ENCODE assay signal across 8 mouse cellular contexts in the genomic region with DNA sequence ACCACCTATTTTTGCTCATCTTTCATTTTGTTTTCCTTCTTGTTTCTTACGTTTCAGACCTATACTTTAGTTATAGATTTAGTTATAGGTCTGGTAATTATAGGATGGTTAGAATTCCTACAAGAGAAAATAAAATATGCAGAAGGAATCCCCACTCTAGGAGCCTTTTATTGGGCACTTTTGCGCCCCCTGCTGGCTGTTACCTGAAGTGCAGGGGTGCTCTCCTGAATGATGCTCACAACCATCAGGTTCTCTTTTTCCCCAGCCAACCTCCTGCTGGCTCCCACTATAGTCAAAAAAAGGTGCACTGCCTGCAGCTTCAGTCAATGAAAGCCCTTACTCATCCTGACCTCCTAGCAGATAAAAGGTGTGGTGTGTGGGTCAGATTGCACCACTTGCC. TPM values are rescaled to one million over a fixed set of nuclear protein-coding genes. Genes with fewer than 3 reads are reported as not detected.
DNase-seq lines count a peak whose midpoint lies in the region; ATAC-seq and TF ChIP-seq lines count a peak whose summit lies in the region.

No protein-coding gene starts in this region.

- peak; percentile 24 to 48 for DNase-seq in cerebellum, adult 18-20 months
- DNase-seq in cerebellum, postnatal 4 days (ENCODE audit: low spot score in 2 of 2) = no peak
- DNase-seq in liver = peak; percentile 58
- no peak for DNase-seq in liver, embryonic 11.5 days (ENCODE audit: low spot score)
- DNase-seq in brain, embryonic 14.5 days (ENCODE audit: low read depth) = peak; percentile 46
- DNase-seq in lung, postnatal 14 days = peak; percentile 32
- DNase-seq in layer of hippocampus, adult 9-11 months = no peak
- no peak for DNase-seq in left cerebral cortex, postnatal 4 days

- no peaks in the 10 kb centered on the region for H3K27me3 ChIP-seq in liver, embryonic 11.5 days (replicated peaks; ENCODE audit: control insufficient read depth, insufficient read depth, low read length)

- intact Hi-C loops in left cerebral cortex, postnatal 4 days (cut with DNase I) = no loop called here

- no peak for TF ChIP-seq POLR2A in brain, embryonic 14.5 days (IDR thresholded peaks at IDR 0.05; ENCODE audit: borderline replicate concordance, extremely low read depth, insufficient read depth, insufficient read length, poor library complexity, severe bottlenecking)

- H3K4me1 ChIP-seq in liver, embryonic 11.5 days (replicated peaks; ENCODE audit: control insufficient read depth, insufficient read depth, low read length) = 0 out of 2 replicates have a peak, but pooled peaks cover 2% of the 10 kb centered on the region

- peak; percentile 71 for TF ChIP-seq CTCF in brain, embryonic 14.5 days (IDR thresholded peaks at IDR 0.05; ENCODE audit: borderline replicate concordance, extremely low read depth, insufficient read depth, insufficient read length)

- H3K36me3 ChIP-seq in liver, embryonic 11.5 days (ENCODE audit: control insufficient read depth, insufficient read depth, low read length) = peaks cover 7% of the 10 kb centered on the region; the same call in 1 of the 2 replicates

- no peak overlapping the region for H3K27ac ChIP-seq in liver, embryonic 11.5 days (ENCODE audit: low read depth, low read length)

- no peak overlapping the region for H3K4me3 ChIP-seq in liver, embryonic 11.5 days (ENCODE audit: low read depth, low read length)

- H3K9ac ChIP-seq in liver, embryonic 11.5 days (ENCODE audit: low read depth, low read length) = no peak overlapping the region

- H3K9me3 ChIP-seq in liver, embryonic 11.5 days (ENCODE audit: control insufficient read depth, low read length) = 0 out of 2 replicates have a peak, but pooled peaks cover 4% of the 10 kb centered on the region

- no peak for ATAC-seq in liver, embryonic 11.5 days (replicated peaks; ENCODE audit: low FRiP score)

- 46% methylated on average over 2 of the region's 2 CpGs for WGBS in liver, embryonic 11.5 days

- no peak overlapping the region for H3K4me2 ChIP-seq in liver, embryonic 11.5 days

RNA-seq across cellular contexts. Expression of gene Polr1b, which starts 15.8 kb away (rescaled TPM):
- 52.5 and 52.7 TPM in 2 replicates for polyA plus RNA-seq in liver, embryonic 11.5 days (2014; fragmentation: Nextera tagmentation; extraction: Ambion mirVana)
- 34.4 and 34.9 TPM in 2 replicates for polyA plus RNA-seq in brain, embryonic 14.5 days (2012; rRNA removed)
- total RNA-seq in left cerebral cortex, postnatal 4 days (2021) = 10 to 100 TPM; 31.2 to 35.0 TPM

RNA-seq across cellular contexts. Expression of gene Ttl, which starts 19.2 kb away (rescaled TPM):
- 5.2 and 6.1 TPM in 2 replicates for polyA plus RNA-seq in liver, embryonic 11.5 days (2014; fragmentation: Nextera tagmentation; extraction: Ambion mirVana)
- polyA plus RNA-seq in brain, embryonic 14.5 days (2012; rRNA removed) = 22.3 and 30.4 TPM in 2 replicates
- total RNA-seq in left cerebral cortex, postnatal 4 days (2021) = 10 to 100 TPM; 90.0 to 95.0 TPM

RNA-seq across cellular contexts. Expression of gene Vinac1, which starts 37.0 kb away (rescaled TPM):
- polyA plus RNA-seq in liver, embryonic 11.5 days (2014; fragmentation: Nextera tagmentation; extraction: Ambion mirVana) = 0.05 and 0.06 TPM in 2 replicates
- 0.78 and 0.90 TPM in 2 replicates for polyA plus RNA-seq in brain, embryonic 14.5 days (2012; rRNA removed)
- under 1 TPM; 0.18 to 0.36 TPM for total RNA-seq in left cerebral cortex, postnatal 4 days (2021)

RNA-seq across cellular contexts. Expression of gene Chchd5, which starts 44.5 kb away (rescaled TPM):
- 18.6 and 19.5 TPM in 2 replicates for polyA plus RNA-seq in liver, embryonic 11.5 days (2014; fragmentation: Nextera tagmentation; extraction: Ambion mirVana)
- polyA plus RNA-seq in brain, embryonic 14.5 days (2012; rRNA removed) = 23.4 and 31.6 TPM in 2 replicates
- 10 to 100 TPM; 10.2 to 12.0 TPM for total RNA-seq in left cerebral cortex, postnatal 4 days (2021)

Comparison
In these comparisons a context has a peak if more than half of its experiments do, and no peak if none do; other contexts are left out.
1. DNase-seq: peak in cerebellum, adult 18-20 months (2 of 2), liver (single experiment), brain, embryonic 14.5 days (single experiment) and lung, postnatal 14 days (single experiment); none in cerebellum, postnatal 4 days (0 of 2), liver, embryonic 11.5 days (single experiment), layer of hippocampus, adult 9-11 months (single experiment) and left cerebral cortex, postnatal 4 days (single experiment).